Mouse (Mus musculus) intestine, postnatal 0 days (tissue): ENCODE data around the gene Gja5. TPM values are rescaled to one million over a fixed set of nuclear protein-coding genes. Genes with fewer than 3 reads are reported as not detected.

Source experiments
- ATAC-seq: fragments of 200-750 bp; cut with Nextera tagmentation; 2 replicates; pipeline ENCODE4 v1.8.0; 2017; ENCODE audit warnings: mild to moderate bottlenecking, moderate TSS enrichment, moderate library complexity
- H3K27ac ChIP-seq: fragments of 300-500 bp; sonication (generic); 2 replicates; pipeline ENCODE4 v1.5.1; 2014; ENCODE audit warnings: mild to moderate bottlenecking, low read depth, low read length, moderate library complexity
- H3K27me3 ChIP-seq: fragments of 300-500 bp; sonication (generic); replicated peaks from 2 replicates; pipeline ENCODE4 v1.6.1; 2014; ENCODE audit warnings: low read length, mixed read lengths; ENCODE audit not compliant: control insufficient read depth, insufficient read depth
- H3K36me3 ChIP-seq: fragments of 300-500 bp; sonication (generic); 2 replicates; pipeline ENCODE4 v1.6.1; 2014; ENCODE audit warnings: mild to moderate bottlenecking, moderate library complexity; ENCODE audit not compliant: control insufficient read depth, insufficient read depth
- H3K4me1 ChIP-seq: fragments of 300-500 bp; sonication (generic); replicated peaks from 2 replicates; pipeline ENCODE4 v1.6.1; 2014; ENCODE audit warnings: antibody characterized with exemption, low read length, mixed read lengths; ENCODE audit not compliant: control insufficient read depth, insufficient read depth
- H3K4me2 ChIP-seq: fragments of 300-500 bp; sonication (generic); replicated peaks from 2 replicates; pipeline ENCODE4 v1.6.1; 2014; ENCODE audit warnings: low read depth, mild to moderate bottlenecking, moderate library complexity
- H3K4me3 ChIP-seq: fragments of 300-500 bp; sonication (generic); 2 replicates; pipeline ENCODE4 v1.5.1; 2014; ENCODE audit warnings: low read depth, low read length
- H3K9ac ChIP-seq: fragments of 300-500 bp; sonication (generic); 2 replicates; pipeline ENCODE4 v1.6.1; 2014; ENCODE audit warnings: mild to moderate bottlenecking, low read depth, low read length
- H3K9me3 ChIP-seq: fragments of 300-500 bp; sonication (generic); 2 replicates; pipeline ENCODE4 v1.6.1; 2016; ENCODE audit warnings: mixed run types; ENCODE audit not compliant: control insufficient read depth
- CTCF ChIP-seq: sonication (generic); IDR thresholded peaks from 2 replicates; pipeline ENCODE4 v1.5.1; 2016; ENCODE audit warnings: low read depth, mild to moderate bottlenecking, control low read depth, antibody characterized with exemption, moderate library complexity
- WGBS: fragments of 180-500 bp; shearing (Covaris S2); extraction: QIAGEN DNeasy Blood & Tissue Kit; methylation state at CpG from one replicate; pipeline ENCODE4 v1.1.7; 2014; 5-methylcytosine and 5-hydroxymethylcytosine counted together
- polyA plus RNA-seq: library from polyadenylated mRNA; unstranded; fragments of >200 nt; fragmentation: Nextera tagmentation; extraction: Ambion mirVana; gene quantifications from 2 replicates; pipeline ENCODE4 v1.2.1, GENCODE M21; 2015

The Gja5 gene
- polyA plus RNA-seq, 1 experiment from 2014 or later = 5.3 TPM

GRCm38 (mm10) chr3:97039721-97040120 is 135.2 kb downstream of the Gja5 start:
- H3K36me3 ChIP-seq = no peaks in the 10 kb centered on the region
- no peak overlapping the region for H3K4me3 ChIP-seq
- H3K27me3 ChIP-seq = no peaks in the 10 kb centered on the region
- no peak overlapping the region for H3K27ac ChIP-seq
- no peak overlapping the region for H3K9ac ChIP-seq
- 50% methylated on average over 6 of the region's 6 CpGs for WGBS
- no peak overlapping the region for H3K4me2 ChIP-seq
- H3K9me3 ChIP-seq = no peaks in the 10 kb centered on the region
- no peak for TF ChIP-seq CTCF
- ATAC-seq = no peak
- H3K4me1 ChIP-seq = no peaks in the 10 kb centered on the region

- no peaks in the 10 kb centered on the region for H3K9me3 ChIP-seq
- no peak overlapping the region for H3K4me3 ChIP-seq
- 67% methylated on average over 5 of the region's 5 CpGs for WGBS
Measured at GRCm38 (mm10) chr3:97044188-97044587, 139.7 kb downstream of the Gja5 start.

GRCm38 (mm10) chr3:97047757-97048156 is 143.3 kb downstream of the Gja5 start:
- Histone ChIP-seq H3K27ac (no peak overlapping the region), H3K9me3 (no peaks in the 10 kb centered on the region), H3K9ac (no peak overlapping the region), H3K4me1 (no peaks in the 10 kb centered on the region), H3K4me3 (no peak overlapping the region), H3K27me3 (no peaks in the 10 kb centered on the region), H3K4me2 (no peak overlapping the region), H3K36me3 (no peaks in the 10 kb centered on the region)
- no peak for ATAC-seq
- WGBS = 91% methylated on average over 4 of the region's 4 CpGs
- TF ChIP-seq CTCF = no peak

More at GRCm38 (mm10) chr3:97044188-97044587, 139.7 kb downstream of the Gja5 start:
- Histone ChIP-seq H3K27me3 (no peaks in the 10 kb centered on the region), H3K4me2 (no peak overlapping the region), H3K27ac (no peak overlapping the region), H3K36me3 (no peaks in the 10 kb centered on the region), H3K4me1 (no peaks in the 10 kb centered on the region), H3K9ac (no peak overlapping the region)
- TF ChIP-seq CTCF = no peak
- no peak for ATAC-seq

- peak; percentile 52 for TF ChIP-seq CTCF
- ATAC-seq = no peak
- H3K9me3 ChIP-seq = no peaks in the 10 kb centered on the region
- H3K4me1 ChIP-seq = no peaks in the 10 kb centered on the region
- H3K27me3 ChIP-seq = no peaks in the 10 kb centered on the region
- no peak overlapping the region for H3K4me3 ChIP-seq
- H3K9ac ChIP-seq = no peak overlapping the region
- H3K27ac ChIP-seq = no peak overlapping the region
- H3K4me2 ChIP-seq = no peak overlapping the region
- no peaks in the 10 kb centered on the region for H3K36me3 ChIP-seq
Measured at GRCm38 (mm10) chr3:97048360-97048759, 143.9 kb downstream of the Gja5 start.

- Histone ChIP-seq H3K4me3 (no peak overlapping the region), H3K36me3 (no peaks in the 10 kb centered on the region), H3K4me1 (no peaks in the 10 kb centered on the region), H3K27me3 (no peaks in the 10 kb centered on the region), H3K9me3 (no peaks in the 10 kb centered on the region), H3K27ac (no peak overlapping the region), H3K4me2 (peak overlapping the region; percentile 35; the same call in 1 of the 2 replicates), H3K9ac (no peak overlapping the region)
- WGBS = 41% methylated on average over 13 of the region's 13 CpGs
- ATAC-seq = no peak
- TF ChIP-seq CTCF = no peak
Measured at GRCm38 (mm10) chr3:97051264-97051744, 146.8 kb downstream of the Gja5 start.

- no peak overlapping the region for H3K4me2 ChIP-seq
- H3K4me1 ChIP-seq = no peaks in the 10 kb centered on the region
- TF ChIP-seq CTCF = no peak
- no peak overlapping the region for H3K9ac ChIP-seq
- H3K27me3 ChIP-seq = no peaks in the 10 kb centered on the region
- ATAC-seq = no peak
- 50% methylated on average over 8 of the region's 8 CpGs for WGBS
- no peaks in the 10 kb centered on the region for H3K36me3 ChIP-seq
- no peaks in the 10 kb centered on the region for H3K9me3 ChIP-seq
- no peak overlapping the region for H3K27ac ChIP-seq
- H3K4me3 ChIP-seq = no peak overlapping the region
Measured at GRCm38 (mm10) chr3:97052069-97052799, 147.7 kb downstream of the Gja5 start.
